Mouse (Mus musculus): ENCODE data around the gene St3gal3.
A peak's percentile ranks its signal among the peaks of the same experiment; 100 is the strongest.

Gene St3gal3

GRCm38 (mm10) chr4:118085025-118085424 lies 49.7 kb downstream of the St3gal3 start:
- no peak for DNase-seq

DNA sequence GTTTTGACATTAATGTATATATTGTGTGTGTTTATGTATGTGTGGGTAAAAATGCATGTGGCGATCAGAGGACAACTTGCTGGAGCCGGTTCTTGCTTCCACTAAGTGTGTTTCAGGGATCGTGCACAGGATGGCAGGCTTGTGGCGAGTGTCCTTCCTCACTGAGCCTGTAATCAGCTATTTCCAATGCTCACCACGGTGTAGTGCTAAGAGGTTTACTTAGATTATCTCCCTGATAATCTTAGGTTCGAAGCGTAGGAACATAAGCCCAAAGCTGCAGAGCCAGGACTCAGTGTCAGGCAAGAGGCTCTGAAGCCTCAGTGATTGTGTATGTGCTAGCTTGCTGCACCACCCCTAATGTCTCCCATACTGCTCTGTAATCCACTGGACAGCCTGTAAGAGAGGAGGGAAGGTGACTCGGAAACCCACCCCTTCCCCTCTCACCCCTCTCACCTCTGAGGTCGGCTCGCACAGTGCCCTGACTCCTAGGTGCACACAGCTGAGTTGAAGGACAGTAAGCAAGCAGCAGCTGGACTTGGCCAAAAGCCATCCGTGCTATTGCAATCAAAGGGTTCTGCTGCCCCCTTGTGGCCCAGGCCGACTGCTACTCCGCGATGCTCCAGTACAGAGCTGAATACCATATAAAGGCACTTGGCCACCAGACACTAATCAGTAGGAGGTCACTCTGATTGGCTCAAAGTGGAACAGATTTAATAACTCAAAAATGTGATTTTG lies 51.3 kb downstream of the St3gal3 start:
- peak; percentile 93 for DNase-seq

GRCm38 (mm10) chr4:118081608-118082331 lies 52.9 kb downstream of the St3gal3 start:
- DNase-seq = no peak

- DNase-seq = no peak
Observed at GRCm38 (mm10) chr4:118080481-118080880, 54.2 kb downstream of the St3gal3 start.

DNA sequence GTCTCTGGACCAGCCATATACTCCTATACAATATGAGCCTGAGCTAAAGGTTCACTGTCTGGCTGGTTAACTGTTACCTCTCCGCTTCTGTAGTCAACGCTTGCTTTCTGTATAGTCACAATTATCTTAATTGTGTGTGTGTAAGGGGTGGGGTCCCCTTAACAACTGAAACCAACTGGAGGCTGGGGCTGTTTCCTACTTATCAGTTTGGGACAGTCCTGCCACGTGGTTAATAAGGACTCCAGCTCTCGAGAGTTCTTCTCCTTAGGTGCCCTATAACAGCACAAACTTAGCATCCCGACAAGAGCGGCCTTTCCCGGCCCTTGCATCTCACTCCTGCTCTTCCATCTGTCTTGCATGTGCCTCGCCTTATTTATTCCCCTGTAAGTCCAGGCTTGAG lies 55.5 kb downstream of the St3gal3 start:
- DNase-seq = no peak

- no peak for DNase-seq
Observed at GRCm38 (mm10) chr4:118078576-118078975, 56.1 kb downstream of the St3gal3 start.

GRCm38 (mm10) chr4:118077293-118077752 lies 57.4 kb downstream of the St3gal3 start:
- DNase-seq = no peak

- DNase-seq = no peak
Observed at GRCm38 (mm10) chr4:118076648-118077047, 58.1 kb downstream of the St3gal3 start.

- DNase-seq = no peak
Observed at GRCm38 (mm10) chr4:118075343-118075742, 59.4 kb downstream of the St3gal3 start.

GRCm38 (mm10) chr4:118074236-118074635 lies 60.5 kb downstream of the St3gal3 start:
- DNase-seq = no peak

- DNase-seq = no peak
Observed at GRCm38 (mm10) chr4:118073128-118073527, 61.6 kb downstream of the St3gal3 start.

- DNase-seq = no peak
Observed at GRCm38 (mm10) chr4:118071891-118072290, 62.8 kb downstream of the St3gal3 start.

GRCm38 (mm10) chr4:118070255-118071234 lies 64.2 kb downstream of the St3gal3 start:
- no peak for DNase-seq

DNA sequence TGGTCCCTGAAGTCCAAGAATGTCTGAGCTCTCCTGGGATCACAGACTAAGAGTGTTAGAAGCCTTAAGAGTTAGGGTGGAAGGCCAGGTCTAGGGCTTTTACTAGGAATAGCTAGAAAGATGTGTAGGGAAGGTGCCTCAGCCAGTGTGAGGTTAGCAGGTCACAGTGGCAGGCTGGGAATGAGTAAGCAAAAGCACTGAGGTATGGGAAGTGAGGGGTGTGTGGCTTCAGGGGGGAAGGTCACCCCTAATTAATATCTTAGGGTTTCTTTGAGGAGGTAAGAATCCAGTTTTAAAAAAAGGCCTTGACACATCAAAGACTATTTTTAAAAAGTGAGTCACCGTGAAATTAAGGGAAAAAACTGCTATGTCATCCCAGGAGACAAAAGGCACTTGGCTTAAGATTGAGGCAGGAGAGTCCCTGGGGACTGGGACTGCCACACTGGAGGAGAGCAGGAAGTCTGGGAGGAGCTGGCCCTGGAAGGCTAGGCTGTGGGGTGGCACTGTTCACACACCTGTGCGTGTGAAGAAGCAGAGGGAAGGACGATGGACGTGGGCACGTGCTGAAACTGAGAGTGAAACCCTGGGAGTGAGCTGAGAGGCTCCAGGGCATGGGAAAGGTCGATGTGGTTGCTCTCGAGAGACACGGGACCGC lies 72.8 kb downstream of the St3gal3 start:
- DNase-seq = no peak

- DNase-seq = no peak
Observed at GRCm38 (mm10) chr4:118060915-118061530, 73.7 kb downstream of the St3gal3 start.

DNA sequence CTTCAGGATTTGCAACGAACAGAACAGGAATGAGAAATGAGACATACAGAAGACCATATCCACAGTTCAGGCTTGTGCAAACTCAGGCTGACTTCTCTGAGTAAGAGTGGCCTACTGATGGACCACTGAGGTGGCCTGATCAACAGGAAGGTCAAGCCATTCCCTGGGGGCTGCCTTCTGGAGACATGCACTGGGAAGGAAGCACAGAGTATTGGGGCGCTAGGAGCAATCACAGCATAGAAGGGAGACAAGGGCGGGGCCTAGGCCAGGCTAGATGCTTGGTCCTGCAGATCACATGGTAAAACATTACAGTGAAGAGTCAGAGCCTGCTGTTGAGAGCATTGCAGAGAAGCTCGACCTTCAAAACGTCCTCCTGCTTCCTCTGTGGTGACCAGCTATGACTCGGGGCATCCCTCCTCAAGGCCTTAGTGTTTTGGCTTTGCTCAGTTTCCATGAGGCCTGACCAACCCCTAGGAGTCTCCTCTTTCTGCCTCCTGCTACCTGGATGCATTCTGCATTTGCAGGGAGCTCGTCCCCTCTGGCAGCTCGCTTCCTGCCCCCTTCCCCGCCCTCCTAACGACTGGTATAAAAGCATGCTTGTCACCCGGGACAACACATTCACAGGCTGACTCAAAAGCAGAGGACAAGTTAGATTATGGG lies 74.8 kb downstream of the St3gal3 start:
- DNase-seq = no peak

- DNase-seq = no peak
Observed at GRCm38 (mm10) chr4:118058116-118058677, 76.5 kb downstream of the St3gal3 start.

DNA sequence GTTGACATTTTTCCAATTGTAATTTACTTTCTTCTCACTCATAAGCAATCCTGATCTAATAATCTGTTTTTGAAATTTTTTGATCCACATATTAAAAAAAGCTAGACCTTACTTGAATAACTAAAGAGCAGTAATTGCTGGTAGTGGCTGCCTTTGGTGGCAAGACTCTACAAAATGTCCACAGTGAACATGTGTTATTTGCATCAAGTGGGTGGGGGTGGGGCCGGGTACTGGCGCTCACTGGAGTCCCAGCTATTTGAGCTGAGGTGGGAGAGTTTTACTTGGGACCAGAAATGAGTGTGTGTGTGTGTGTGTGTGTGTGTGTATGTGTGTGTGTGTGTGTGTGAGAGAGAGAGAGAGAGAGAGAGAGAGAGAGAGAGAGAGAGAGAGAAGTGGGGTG lies 77.6 kb downstream of the St3gal3 start:
- no peak for DNase-seq

DNA sequence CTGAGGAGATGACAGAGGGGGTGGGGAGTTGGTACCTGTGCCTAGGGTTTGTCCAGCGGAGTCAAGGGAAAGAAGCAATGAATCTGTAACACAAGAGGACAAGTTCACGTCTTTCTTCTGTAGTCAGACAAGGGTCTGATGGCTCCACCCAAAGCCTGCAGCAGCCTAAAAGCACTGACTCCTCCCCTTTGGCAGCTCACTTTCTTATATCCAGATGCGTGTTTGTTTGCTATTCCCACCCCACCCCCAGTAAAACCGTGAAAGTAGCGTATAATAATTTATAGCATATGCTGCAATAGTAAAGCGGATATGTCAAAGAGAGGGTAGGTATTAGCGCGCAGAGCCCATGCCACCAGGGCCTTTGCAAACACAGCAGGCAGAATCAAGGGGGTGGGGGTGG lies 80.1 kb downstream of the St3gal3 start:
- no peak for DNase-seq

GRCm38 (mm10) chr4:118053904-118054303 lies 80.8 kb downstream of the St3gal3 start:
- no peak for DNase-seq

Data from cerebellum, adult 8-10 months (tissue).